Mouse (Mus musculus) lung, adult 2 months (tissue): ENCODE data around the gene Inka2. TPM values are rescaled to one million over a fixed set of nuclear protein-coding genes. Genes with fewer than 3 reads are reported as not detected.

Experiments
- DNase-seq: peaks from one replicate; pipeline ENCODE4 v3.0.0; 2022
- H3K4me1 ChIP-seq: fragments of 200-500 bp; 2 replicates; pipeline ENCODE4 v1.6.1; 2011; ENCODE audit warnings: low read length; ENCODE audit not compliant: control insufficient read depth, insufficient read depth
- H3K4me3 ChIP-seq: fragments of 200-500 bp; replicated peaks from 2 replicates; pipeline ENCODE3; 2011; ENCODE audit warnings: low read depth, mild to moderate bottlenecking, control low read depth, low read length; ENCODE audit errors: extremely low read depth
- CTCF ChIP-seq: fragments of 200-500 bp; IDR thresholded peaks from 2 replicates; pipeline ENCODE4 v1.5.1; 2011; ENCODE audit warnings: mild to moderate bottlenecking, low read length, control low read depth; ENCODE audit not compliant: insufficient read depth
- POLR2A ChIP-seq: fragments of 200-500 bp; IDR thresholded peaks from 2 replicates; pipeline ENCODE4 v1.6.1; 2011; ENCODE audit warnings: low read depth, mild to moderate bottlenecking, control low read depth, low read length, borderline replicate concordance; ENCODE audit errors: extremely low read depth
- WGBS: fragments of 180-500 bp; shearing (Covaris S2); methylation state at CpG from one replicate; pipeline ENCODE4 v1.1.7; 2018; 5-methylcytosine and 5-hydroxymethylcytosine counted together
- polyA plus RNA-seq: library from polyadenylated mRNA; depleted of rRNA; stranded (reverse); fragments of >200 nt; gene quantifications from 2 replicates; pipeline ENCODE4 v1.2.3, GENCODE M21; 2012; rRNA removed

The Inka2 gene
- 5.7 and 7.6 TPM in 2 replicates for polyA plus RNA-seq

GRCm38 (mm10) chr3:105704031-105705008 is at the start of gene Inka2:
Gene Inka2 (plus strand): TSS chr3:105704599.
- TF ChIP-seq POLR2A (peak; percentile 71; the same call in 1 of the 2 replicates), CTCF (no peak)
- H3K4me1 ChIP-seq = peaks cover 2% of the 10 kb centered on the region; the same call in 1 of the 2 replicates
- WGBS = 6% methylated on average over 43 of the region's 43 CpGs

DNA sequence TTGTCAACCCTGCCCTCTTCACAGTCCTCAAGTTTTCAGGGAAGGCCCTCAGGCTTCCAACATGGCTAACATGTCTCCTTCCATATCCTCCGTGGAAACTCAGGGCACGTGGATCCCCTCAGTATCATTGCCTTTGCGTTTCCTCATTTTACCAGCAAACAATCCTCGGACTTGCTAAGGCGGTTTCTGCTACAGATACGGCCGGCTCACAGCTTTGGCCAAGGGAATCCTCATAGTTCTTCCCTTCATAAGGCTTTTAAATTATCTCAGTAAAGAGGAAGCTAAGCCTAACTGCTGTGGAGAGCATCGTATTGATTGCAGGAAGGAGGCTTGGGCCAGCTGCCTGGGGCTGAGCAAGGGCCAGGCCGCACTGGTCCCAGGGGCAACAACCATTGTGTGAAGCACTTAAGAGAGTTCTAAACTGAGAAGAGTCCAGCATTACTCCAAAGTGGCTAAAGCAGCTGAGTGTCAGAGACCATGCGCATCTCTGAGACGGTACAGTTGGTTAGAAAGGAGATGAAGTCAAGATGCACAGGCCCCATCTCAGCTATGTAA is 49.3 kb upstream of the Inka2 start:
- no peak for DNase-seq
- TF ChIP-seq CTCF = no peak
- no peak for TF ChIP-seq POLR2A
- WGBS = 90% methylated on average over 11 of the region's 11 CpGs
- Histone ChIP-seq H3K4me1 (no peaks in the 10 kb centered on the region), H3K4me3 (no peak overlapping the region)

More at GRCm38 (mm10) chr3:105704031-105705008, at the start of gene Inka2:
- DNase-seq = peak; percentile 79
- peak within 1 kb of the TSS; percentile 76 for H3K4me3 ChIP-seq

DNA sequence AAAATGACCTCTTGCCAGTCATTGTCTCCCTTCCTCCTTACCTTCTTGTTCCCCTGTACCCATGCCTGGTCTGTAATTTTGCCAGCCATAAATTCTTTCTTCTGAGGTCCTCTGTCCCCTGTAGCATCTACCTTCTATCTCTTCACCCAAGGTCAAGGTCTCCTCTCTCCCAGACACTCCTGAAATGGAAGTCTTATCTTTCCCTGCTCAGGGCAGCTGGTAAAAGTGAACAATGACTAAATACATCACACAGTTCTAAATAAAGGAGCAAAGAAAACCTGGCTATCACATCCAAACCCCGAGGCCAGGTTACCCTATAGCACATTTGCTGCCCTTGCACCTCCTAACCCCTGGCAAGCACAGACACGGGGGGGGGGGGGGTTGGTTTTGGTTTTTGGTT is 43.9 kb upstream of the Inka2 start:
- Histone ChIP-seq H3K4me3 (no peak overlapping the region), H3K4me1 (no peaks in the 10 kb centered on the region)
- 51% methylated on average over 2 of the region's 2 CpGs for WGBS
- no peak for DNase-seq
- no peak for TF ChIP-seq CTCF
- TF ChIP-seq POLR2A = no peak

- no peak for TF ChIP-seq POLR2A
- no peak for TF ChIP-seq CTCF
- Histone ChIP-seq H3K4me3 (no peak overlapping the region), H3K4me1 (no peaks in the 10 kb centered on the region)
- no peak for DNase-seq
- 51% methylated on average over 8 of the region's 8 CpGs for WGBS
Measured at GRCm38 (mm10) chr3:105663043-105663442, 41.4 kb upstream of the Inka2 start.

GRCm38 (mm10) chr3:105665105-105665765 is 39.2 kb upstream of the Inka2 start:
- WGBS = 80% methylated on average over 9 of the region's 9 CpGs
- DNase-seq = no peak
- H3K4me3 ChIP-seq = no peak overlapping the region
- TF ChIP-seq CTCF = no peak
- TF ChIP-seq POLR2A = no peak
- H3K4me1 ChIP-seq = no peaks in the 10 kb centered on the region

GRCm38 (mm10) chr3:105666996-105667523 is 37.3 kb upstream of the Inka2 start:
- no peaks in the 10 kb centered on the region for H3K4me1 ChIP-seq
- WGBS = 72% methylated on average over 4 of the region's 4 CpGs
- no peak for DNase-seq
- TF ChIP-seq POLR2A (no peak), CTCF (no peak)
- no peak overlapping the region for H3K4me3 ChIP-seq

DNA sequence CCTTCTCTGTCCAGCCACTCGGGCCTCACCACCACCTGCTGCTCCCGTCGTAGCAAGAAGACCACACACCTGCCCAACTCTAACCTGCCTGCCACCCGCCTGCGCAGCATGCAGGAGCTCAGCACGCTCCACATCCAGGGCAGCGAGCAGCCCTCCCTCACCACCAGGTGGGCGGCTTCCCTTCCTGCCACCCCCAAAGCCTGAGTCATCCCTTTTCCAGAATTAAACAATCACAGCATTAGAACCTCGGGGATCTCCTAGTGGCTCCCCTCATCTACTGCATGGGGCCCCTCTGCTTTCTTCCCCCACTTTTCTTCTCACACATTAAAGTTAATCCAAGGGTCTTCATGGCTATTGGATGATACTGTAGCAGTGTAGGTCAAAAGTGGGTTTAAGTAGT is 36.2 kb upstream of the Inka2 start:
- 41% methylated on average over 9 of the region's 9 CpGs for WGBS
- H3K4me3 ChIP-seq = no peak overlapping the region
- H3K4me1 ChIP-seq = no peaks in the 10 kb centered on the region
- DNase-seq = no peak
- TF ChIP-seq CTCF (no peak), POLR2A (no peak)

- H3K4me1 ChIP-seq = no peaks in the 10 kb centered on the region
- TF ChIP-seq CTCF = no peak
- no peak for TF ChIP-seq POLR2A
- DNase-seq = no peak
- no peak overlapping the region for H3K4me3 ChIP-seq
- 83% methylated on average over 3 of the region's 3 CpGs for WGBS
Measured at GRCm38 (mm10) chr3:105669776-105670175, 34.6 kb upstream of the Inka2 start.

GRCm38 (mm10) chr3:105670801-105671200 is 33.6 kb upstream of the Inka2 start:
- DNase-seq = no peak

More at GRCm38 (mm10) chr3:105670801-105671200, 33.6 kb upstream of the Inka2 start:
- Histone ChIP-seq H3K4me1 (no peaks in the 10 kb centered on the region), H3K4me3 (no peak overlapping the region)
- 94% methylated on average over 1 of the region's 1 CpGs for WGBS
- TF ChIP-seq POLR2A = no peak
- TF ChIP-seq CTCF = no peak
